Mouse (Mus musculus): ENCODE measurements around the gene Lrrc73. TPM values are rescaled to one million over a fixed set of nuclear protein-coding genes. Genes with fewer than 3 reads are reported as not detected.

Gene Lrrc73
- polyA plus RNA-seq, 1 experiment from 2014 or later, result 0.46 TPM

DNA sequence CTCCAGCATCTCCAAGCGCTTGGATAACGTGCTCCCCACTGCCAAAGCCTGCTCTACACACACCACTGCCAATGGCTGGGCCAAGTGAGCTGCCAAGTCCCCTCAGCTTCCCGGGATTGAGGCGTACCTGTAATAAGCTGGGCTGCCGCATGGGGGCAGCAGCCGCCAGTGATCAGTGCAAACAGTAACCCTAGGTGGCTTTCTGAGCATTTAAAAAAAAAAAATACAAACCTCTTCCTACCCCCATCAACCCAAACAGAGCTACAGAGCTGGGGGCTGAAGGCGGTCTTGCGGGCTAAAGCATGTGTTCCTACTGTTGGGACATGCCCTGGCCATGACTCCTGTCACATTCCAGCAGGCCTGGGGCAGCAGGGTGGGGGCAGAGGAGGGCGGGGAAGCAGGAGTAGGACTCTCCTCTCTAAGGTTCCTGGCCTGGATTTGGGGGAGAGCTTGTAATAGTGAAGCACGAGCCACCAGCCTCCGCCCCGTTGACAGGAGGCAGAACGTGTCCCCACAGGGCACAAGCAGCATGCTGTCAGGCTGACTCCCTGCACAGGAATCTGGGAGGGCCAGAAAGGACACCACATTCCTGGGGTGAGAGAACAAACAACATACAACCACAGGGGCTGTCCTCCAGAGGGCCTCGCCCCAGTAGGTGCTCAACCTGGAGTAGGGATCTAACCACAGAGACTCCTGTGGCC is 12.7 kb downstream of the Lrrc73 start:
- Histone ChIP-seq H3K4me1 (replicated peaks) (peaks cover 33% of the 10 kb centered on the region), H3K36me3 (peaks cover 34% of the 10 kb centered on the region), H3K9ac (no peak overlapping the region), H3K27me3 (replicated peaks) (no peaks in the 10 kb centered on the region), H3K9me3 (no peaks in the 10 kb centered on the region), H3K4me2 (replicated peaks) (no peak overlapping the region), H3K4me3 (replicated peaks) (no peak overlapping the region), H3K27ac (no peak overlapping the region)
- WGBS, result 21% methylated on average over 14 of the region's 14 CpGs
- ATAC-seq, result peak; percentile 32

DNA sequence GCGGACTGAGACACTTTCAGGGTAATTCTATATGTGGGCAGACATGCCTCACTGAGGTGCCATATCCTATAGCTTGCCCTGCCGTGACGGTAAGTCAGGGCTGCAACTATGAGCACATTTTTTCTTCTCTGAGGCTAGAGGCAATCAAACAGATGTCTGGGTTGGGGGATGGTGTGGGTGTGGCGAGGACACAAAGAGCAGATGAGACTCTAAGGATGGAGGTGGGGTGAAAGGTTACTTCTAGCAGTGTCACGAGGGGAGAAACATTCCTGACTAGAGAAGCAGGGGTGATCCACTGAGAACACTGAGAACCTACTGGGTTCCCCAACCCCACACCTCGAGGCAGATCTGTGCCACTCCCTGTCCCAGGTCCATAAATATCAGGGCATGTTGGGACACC is 13.7 kb downstream of the Lrrc73 start:
- ATAC-seq, result no peak
- no peak overlapping the region for H3K9ac ChIP-seq
- peaks cover 36% of the 10 kb centered on the region for H3K36me3 ChIP-seq
- H3K4me1 ChIP-seq (replicated peaks), result peaks cover 33% of the 10 kb centered on the region
- no peaks in the 10 kb centered on the region for H3K9me3 ChIP-seq
- no peak overlapping the region for H3K4me2 ChIP-seq (replicated peaks)
- 50% methylated on average over 6 of the region's 6 CpGs for WGBS
- H3K27me3 ChIP-seq (replicated peaks), result no peaks in the 10 kb centered on the region
- H3K4me3 ChIP-seq (replicated peaks), result no peak overlapping the region
- H3K27ac ChIP-seq, result no peak overlapping the region

DNA sequence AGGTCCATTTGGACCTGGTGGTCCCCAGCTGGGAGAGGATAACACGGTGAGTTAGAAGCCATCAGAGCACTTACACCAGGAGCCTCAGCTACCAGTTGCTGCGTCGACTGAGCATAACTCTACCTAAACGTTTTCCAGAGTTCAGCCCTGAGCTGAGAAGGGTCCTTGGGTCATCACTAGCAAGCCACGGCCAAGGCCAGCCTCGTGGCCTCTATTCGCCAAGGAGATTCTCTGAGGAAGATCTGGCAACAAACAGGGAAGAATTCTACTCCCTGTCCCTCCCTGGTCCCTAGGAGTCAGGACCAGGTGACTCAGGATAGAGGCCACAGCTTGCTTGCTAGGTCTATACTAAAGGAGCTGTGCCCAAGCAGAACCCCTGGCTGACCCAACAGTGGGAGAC is 14.2 kb downstream of the Lrrc73 start:
- H3K4me2 ChIP-seq (replicated peaks), result no peak overlapping the region
- H3K27me3 ChIP-seq (replicated peaks), result no peaks in the 10 kb centered on the region
- no peak overlapping the region for H3K4me3 ChIP-seq (replicated peaks)
- H3K9me3 ChIP-seq, result no peaks in the 10 kb centered on the region
- H3K4me1 ChIP-seq (replicated peaks), result peaks cover 33% of the 10 kb centered on the region
- peaks cover 36% of the 10 kb centered on the region for H3K36me3 ChIP-seq
- WGBS, result 68% methylated on average over 7 of the region's 7 CpGs
- 0 out of 2 replicates have a peak overlapping the region, but pooled peaks have one; percentile 72 for H3K27ac ChIP-seq
- ATAC-seq, result peak; percentile 16
- H3K9ac ChIP-seq, result no peak overlapping the region

- H3K4me1 ChIP-seq (replicated peaks), result peaks cover 33% of the 10 kb centered on the region
- no peaks in the 10 kb centered on the region for H3K27me3 ChIP-seq (replicated peaks)
- 0 out of 2 replicates have a peak overlapping the region, but pooled peaks have one; percentile 9 for H3K4me2 ChIP-seq (replicated peaks)
- H3K9ac ChIP-seq, result no peak overlapping the region
- peaks cover 29% of the 10 kb centered on the region for H3K36me3 ChIP-seq
- H3K9me3 ChIP-seq, result no peaks in the 10 kb centered on the region
- no peak overlapping the region for H3K4me3 ChIP-seq (replicated peaks)
- 67% methylated on average over 10 of the region's 10 CpGs for WGBS
- ATAC-seq, result peak; percentile 82
- H3K27ac ChIP-seq, result peak overlapping the region; percentile 72
Measured at GRCm38 (mm10) chr17:46268026-46268720, 14.8 kb downstream of the Lrrc73 start.

DNA sequence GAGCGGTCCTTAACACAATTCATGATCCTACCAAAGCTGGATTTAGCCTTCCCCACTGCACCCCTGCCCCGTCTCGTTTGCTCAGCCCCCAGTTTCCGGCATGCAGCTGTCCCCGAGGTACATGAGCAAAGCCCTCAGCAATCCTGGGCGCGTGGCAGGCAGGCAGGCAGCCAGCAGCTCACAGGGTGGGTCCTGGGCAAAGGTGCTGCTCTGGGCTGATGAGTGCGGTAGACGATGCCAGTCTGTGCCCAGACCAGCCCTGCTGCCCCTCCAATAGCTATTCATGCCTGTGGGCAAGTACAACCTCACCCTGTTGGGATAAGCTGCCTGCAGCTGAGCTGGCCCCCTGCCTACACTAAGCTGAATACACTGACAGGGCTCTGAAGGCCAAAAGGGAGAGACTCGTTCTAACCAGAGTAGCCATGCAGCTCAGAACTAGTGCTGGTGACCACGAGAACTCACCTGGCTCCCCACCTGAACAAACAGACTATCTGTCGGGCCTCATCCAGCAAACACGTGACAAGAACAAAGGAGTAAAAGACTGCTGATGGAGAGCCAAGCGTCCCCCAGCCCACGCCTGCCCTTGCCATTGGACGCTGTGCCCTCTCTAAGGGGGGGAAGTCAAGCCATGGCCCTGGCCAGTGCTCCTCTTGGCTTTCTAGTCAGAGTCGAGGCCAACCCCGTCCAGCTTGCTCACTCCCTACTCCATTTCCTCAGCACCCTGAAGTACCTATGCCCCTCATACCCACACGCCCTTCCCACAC is 16.6 kb downstream of the Lrrc73 start:
- no peak overlapping the region for H3K4me2 ChIP-seq (replicated peaks)
- H3K9me3 ChIP-seq, result no peaks in the 10 kb centered on the region
- H3K27me3 ChIP-seq (replicated peaks), result no peaks in the 10 kb centered on the region
- WGBS, result 77% methylated on average over 19 of the region's 19 CpGs
- H3K9ac ChIP-seq, result no peak overlapping the region
- peaks cover 33% of the 10 kb centered on the region for H3K4me1 ChIP-seq (replicated peaks)
- no peak for ATAC-seq
- H3K36me3 ChIP-seq, result 0 out of 2 replicates have a peak, but pooled peaks cover 13% of the 10 kb centered on the region
- H3K27ac ChIP-seq, result peak overlapping the region; percentile 48; the same call in 1 of the 2 replicates
- H3K4me3 ChIP-seq (replicated peaks), result no peak overlapping the region

DNA sequence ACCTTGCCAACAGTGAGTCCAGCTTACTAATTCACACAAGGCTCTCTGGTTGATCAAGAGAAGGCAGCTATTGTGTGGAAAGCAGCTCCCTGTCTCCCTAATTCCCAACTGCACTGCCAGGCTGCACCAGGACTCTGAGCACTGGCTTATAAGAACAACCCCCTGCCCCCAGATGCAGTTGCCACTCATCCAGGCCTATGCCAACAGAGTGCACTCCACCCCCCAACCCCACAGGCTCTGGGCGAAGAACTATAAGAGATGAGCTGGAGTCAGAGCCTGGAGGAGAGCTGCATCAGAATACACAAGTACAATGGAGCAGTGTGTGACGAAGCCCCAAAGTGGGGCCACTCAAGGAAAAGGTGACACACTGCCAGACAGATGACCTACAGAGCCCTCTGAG is 18.7 kb downstream of the Lrrc73 start:
- peaks cover 22% of the 10 kb centered on the region; the same call in 1 of the 2 replicates for H3K4me1 ChIP-seq (replicated peaks)
- no peak overlapping the region for H3K27ac ChIP-seq
- H3K4me2 ChIP-seq (replicated peaks), result no peak overlapping the region
- H3K4me3 ChIP-seq (replicated peaks), result no peak overlapping the region
- H3K36me3 ChIP-seq, result 0 out of 2 replicates have a peak, but pooled peaks cover 12% of the 10 kb centered on the region
- 91% methylated on average over 2 of the region's 2 CpGs for WGBS
- no peak for ATAC-seq
- H3K27me3 ChIP-seq (replicated peaks), result no peaks in the 10 kb centered on the region
- H3K9ac ChIP-seq, result no peak overlapping the region
- no peaks in the 10 kb centered on the region for H3K9me3 ChIP-seq

DNA sequence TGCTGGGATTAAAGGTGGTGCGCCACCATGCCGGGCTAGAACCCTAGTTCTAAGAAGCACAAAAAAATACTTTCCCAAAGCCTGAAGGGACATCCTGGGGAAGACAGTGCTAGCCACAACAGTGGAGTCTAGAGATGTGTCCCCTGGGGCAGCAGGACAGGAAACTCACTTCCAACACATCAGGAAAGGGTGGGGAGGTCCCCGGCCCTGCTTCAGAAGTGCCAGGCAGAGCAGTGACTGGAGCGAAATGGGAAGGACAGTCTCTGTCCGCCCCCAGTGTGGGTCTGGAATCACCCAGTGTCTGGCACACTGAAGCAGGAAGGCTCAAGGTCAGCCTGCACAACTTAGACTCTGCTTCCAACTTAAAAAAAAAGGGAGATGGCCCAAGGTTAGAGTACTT is 19.3 kb downstream of the Lrrc73 start:
- H3K36me3 ChIP-seq, result 0 out of 2 replicates have a peak, but pooled peaks cover 12% of the 10 kb centered on the region
- H3K27me3 ChIP-seq (replicated peaks), result no peaks in the 10 kb centered on the region

DNA sequence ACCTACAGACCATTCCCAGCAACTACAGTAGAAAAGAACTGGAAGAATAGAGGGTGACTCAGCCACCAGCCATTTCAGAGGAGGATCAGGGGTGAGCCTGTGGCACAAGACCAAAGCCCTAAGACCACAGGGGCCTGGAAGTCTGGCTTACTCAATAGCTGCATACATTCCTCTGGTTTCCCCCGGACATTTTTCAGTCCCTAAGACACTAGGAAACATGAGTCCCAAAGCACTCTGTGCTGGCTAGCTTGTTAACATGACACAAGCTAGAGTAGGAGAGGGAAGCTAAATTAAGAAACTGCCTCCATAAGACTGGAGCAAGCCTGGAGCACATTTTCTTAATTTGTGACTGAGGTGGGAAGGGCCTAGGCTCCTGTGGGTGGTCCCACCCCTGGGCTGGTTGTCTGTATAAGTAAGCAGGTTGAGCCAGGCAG is 20.5 kb downstream of the Lrrc73 start:
- Histone ChIP-seq H3K9me3 (no peaks in the 10 kb centered on the region), H3K36me3 (peaks cover 21% of the 10 kb centered on the region), H3K4me3 (replicated peaks) (no peak overlapping the region), H3K4me1 (replicated peaks) (peaks cover 11% of the 10 kb centered on the region; the same call in 1 of the 2 replicates), H3K9ac (no peak overlapping the region), H3K27me3 (replicated peaks) (no peaks in the 10 kb centered on the region), H3K4me2 (replicated peaks) (no peak overlapping the region), H3K27ac (no peak overlapping the region)
- ATAC-seq, result no peak
- 86% methylated on average over 1 of the region's 1 CpGs for WGBS

More for the DNA sequence above, 19.3 kb downstream of the Lrrc73 start:
- no peak for ATAC-seq
- Histone ChIP-seq H3K4me1 (replicated peaks) (peaks cover 16% of the 10 kb centered on the region; the same call in 1 of the 2 replicates), H3K9me3 (no peaks in the 10 kb centered on the region), H3K4me2 (replicated peaks) (no peak overlapping the region), H3K9ac (no peak overlapping the region; the same call in 1 of the 2 replicates), H3K27ac (no peak overlapping the region), H3K4me3 (replicated peaks) (no peak overlapping the region)
- 88% methylated on average over 5 of the region's 5 CpGs for WGBS

DNA sequence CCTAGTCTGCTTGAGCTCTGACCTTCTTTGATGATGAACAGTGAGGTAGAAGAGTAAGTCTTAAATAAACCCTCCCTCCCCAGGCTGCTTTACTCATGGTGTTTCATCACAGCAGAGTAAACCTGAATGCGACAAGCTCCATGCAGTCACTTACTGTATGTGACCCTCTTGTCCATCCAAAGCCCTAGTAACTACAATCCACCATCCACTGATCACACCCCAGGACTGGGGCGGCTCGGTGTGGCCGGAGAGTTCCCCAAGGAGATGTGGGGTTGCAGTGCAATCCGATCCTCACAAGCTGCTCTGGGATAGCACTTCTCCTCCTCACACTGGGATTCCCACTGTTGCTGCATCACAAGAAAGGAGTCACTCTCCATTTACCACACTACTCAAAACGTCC is 21.1 kb downstream of the Lrrc73 start:
- ATAC-seq, result no peak
- Histone ChIP-seq H3K4me3 (replicated peaks) (no peak overlapping the region), H3K27ac (no peak overlapping the region), H3K4me1 (replicated peaks) (peaks cover 10% of the 10 kb centered on the region; the same call in 1 of the 2 replicates), H3K9me3 (no peaks in the 10 kb centered on the region), H3K9ac (no peak overlapping the region), H3K27me3 (replicated peaks) (no peaks in the 10 kb centered on the region), H3K4me2 (replicated peaks) (no peak overlapping the region), H3K36me3 (peaks cover 23% of the 10 kb centered on the region)
- 81% methylated on average over 6 of the region's 6 CpGs for WGBS

DNA sequence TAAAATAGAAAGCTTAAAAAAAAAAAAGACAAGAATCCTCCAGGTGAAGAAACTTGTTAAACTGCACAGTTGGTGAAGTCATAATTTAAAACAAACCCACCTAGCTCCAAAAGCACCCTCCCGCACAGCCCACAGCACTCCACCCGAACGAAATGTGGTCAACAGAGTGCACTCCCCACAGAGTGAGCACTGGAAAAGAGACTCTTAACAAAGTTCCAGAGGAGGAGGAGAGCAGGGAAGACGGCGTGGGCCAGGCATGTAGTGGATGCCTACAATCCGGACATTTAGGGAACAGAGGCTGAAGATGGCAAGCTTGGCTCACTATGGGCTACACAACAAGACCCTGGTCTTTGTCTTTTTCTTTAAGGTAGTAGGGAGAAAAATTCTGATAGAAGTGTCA is 21.7 kb downstream of the Lrrc73 start:
- Histone ChIP-seq H3K4me3 (replicated peaks) (no peak overlapping the region), H3K9ac (no peak overlapping the region), H3K27me3 (replicated peaks) (no peaks in the 10 kb centered on the region), H3K36me3 (peaks cover 23% of the 10 kb centered on the region), H3K9me3 (no peaks in the 10 kb centered on the region), H3K27ac (no peak overlapping the region), H3K4me2 (replicated peaks) (no peak overlapping the region), H3K4me1 (replicated peaks) (peaks cover 5% of the 10 kb centered on the region; the same call in 1 of the 2 replicates)
- ATAC-seq, result no peak
- 84% methylated on average over 6 of the region's 6 CpGs for WGBS

DNA sequence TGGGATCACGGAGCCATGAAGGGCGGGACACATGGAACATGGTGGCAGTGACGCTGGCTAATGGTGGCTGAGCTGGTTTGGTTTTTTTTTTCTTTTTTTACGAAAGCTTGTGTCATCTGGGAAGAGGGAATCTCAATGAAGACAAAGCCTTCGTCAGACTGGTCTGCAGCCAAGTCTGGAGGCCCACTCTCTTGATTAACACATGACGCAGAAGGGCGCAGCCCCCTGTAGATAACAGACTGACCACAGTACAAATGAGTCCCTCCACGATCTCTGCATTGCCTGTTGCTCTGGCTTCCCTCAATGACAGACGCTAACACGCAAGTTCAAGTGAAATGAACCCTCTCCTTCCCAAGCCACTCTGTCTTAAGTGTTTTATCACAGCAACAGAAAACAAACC is 22.2 kb downstream of the Lrrc73 start:
- peaks cover 23% of the 10 kb centered on the region for H3K36me3 ChIP-seq

GRCm38 (mm10) chr17:46277586-46277985 is 24.3 kb downstream of the Lrrc73 start:
- ATAC-seq, result no peak
- H3K36me3 ChIP-seq, result peaks cover 11% of the 10 kb centered on the region
- H3K9me3 ChIP-seq, result no peaks in the 10 kb centered on the region
- no peaks in the 10 kb centered on the region for H3K27me3 ChIP-seq (replicated peaks)
- no peak overlapping the region for H3K9ac ChIP-seq
- no peak overlapping the region for H3K4me2 ChIP-seq (replicated peaks)
- WGBS, result 69% methylated on average over 4 of the region's 4 CpGs
- H3K27ac ChIP-seq, result no peak overlapping the region
- peaks cover 4% of the 10 kb centered on the region; the same call in 1 of the 2 replicates for H3K4me1 ChIP-seq (replicated peaks)
- H3K4me3 ChIP-seq (replicated peaks), result no peak overlapping the region

More for the DNA sequence above, 22.2 kb downstream of the Lrrc73 start:
- Histone ChIP-seq H3K27me3 (replicated peaks) (no peaks in the 10 kb centered on the region), H3K9me3 (no peaks in the 10 kb centered on the region), H3K4me2 (replicated peaks) (no peak overlapping the region), H3K9ac (no peak overlapping the region), H3K27ac (no peak overlapping the region), H3K4me3 (replicated peaks) (no peak overlapping the region), H3K4me1 (replicated peaks) (peaks cover under 1% of the 10 kb centered on the region; the same call in 1 of the 2 replicates)
- ATAC-seq, result no peak
- WGBS, result 81% methylated on average over 10 of the region's 10 CpGs
